In the genomic region with DNA sequence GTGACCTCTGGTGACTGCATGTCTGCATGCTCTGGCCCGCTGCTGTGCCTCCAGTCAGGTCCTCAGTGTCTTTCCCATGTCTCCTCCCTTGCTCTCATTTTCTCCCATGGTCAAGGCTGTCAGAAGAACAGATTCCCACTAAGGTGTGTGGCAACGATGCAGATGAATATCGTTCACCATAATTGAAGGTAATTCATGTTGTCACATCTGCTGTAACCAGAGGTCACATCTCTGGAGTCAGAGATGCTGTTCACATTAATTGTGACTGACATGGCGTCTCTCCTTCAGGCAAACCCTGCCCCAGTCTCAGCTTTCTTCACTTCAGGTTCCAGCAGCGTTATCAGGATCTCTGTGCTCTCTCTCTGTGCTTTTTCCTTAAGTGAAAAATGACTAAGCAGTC, we compare ENCODE assay signal across 15 mouse cellular contexts.
DNase-seq lines count a peak whose midpoint lies in the region.
"Had no signal": no experiment of that assay in that cellular context is flagged by ENCODE, and none has a peak within 500 bp of the region (broad histone marks: within the 10 kb centered on the region; RNA-seq: fewer than 3 reads in every experiment).

No protein-coding gene starts in this region.

- DNase-seq in right cerebral cortex, postnatal 25 days, result peak; percentile 1
- DNase-seq in right cerebral cortex, postnatal 14 days, result no peak
- peak; percentile 57 for DNase-seq in retina, embryonic 14.5 days (ENCODE audit: low spot score)
- peak; percentile 76 for DNase-seq in retina, postnatal 1 day
- no peak for DNase-seq in urinary bladder, adult 2 months (ENCODE audit: low spot score)
- DNase-seq: adrenal gland, adult 2 months; adrenal gland, postnatal 10 days; adrenal gland, postnatal 25 days; cerebellum, adult 11 months; cerebellum, adult 18-20 months; cerebellum, adult 8-10 months; cerebellum, adult 9-11 months; cerebellum, postnatal 14 days; cerebellum, postnatal 36 days; embryo, embryonic 11 days had no signal

Comparison
In these comparisons a context has a peak if more than half of its experiments do, and no peak if none do; other contexts are left out.
1. DNase-seq: peak in right cerebral cortex, postnatal 25 days (single experiment), retina, embryonic 14.5 days (single experiment) and retina, postnatal 1 day (single experiment); none in right cerebral cortex, postnatal 14 days (single experiment) and urinary bladder, adult 2 months (single experiment).